Mouse (Mus musculus): ENCODE measurements around the gene Disc1.

Gene Disc1

DNA sequence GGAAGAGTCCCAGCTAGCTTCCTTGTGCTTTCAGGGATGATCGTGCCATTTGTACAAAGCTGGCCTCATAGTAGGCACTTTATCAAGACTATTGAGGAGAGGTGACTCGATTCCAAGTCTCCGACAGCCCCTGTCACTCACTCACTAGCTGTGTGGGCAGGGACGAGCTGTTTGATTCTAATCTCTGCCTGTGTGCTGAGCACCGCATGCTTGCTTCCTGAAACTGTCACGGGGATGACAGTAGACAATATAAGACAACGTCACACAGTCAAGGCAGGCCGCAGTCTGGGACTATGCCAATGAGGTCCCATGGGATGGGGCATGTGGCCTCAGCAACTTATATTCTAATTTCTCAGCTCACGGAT, 13.6 kb downstream of the Disc1 start:
- DNase-seq = peak; percentile 59

- no peak for DNase-seq
Observed at GRCm38 (mm10) chr8:125068146-125068905, 14.3 kb downstream of the Disc1 start.

DNA sequence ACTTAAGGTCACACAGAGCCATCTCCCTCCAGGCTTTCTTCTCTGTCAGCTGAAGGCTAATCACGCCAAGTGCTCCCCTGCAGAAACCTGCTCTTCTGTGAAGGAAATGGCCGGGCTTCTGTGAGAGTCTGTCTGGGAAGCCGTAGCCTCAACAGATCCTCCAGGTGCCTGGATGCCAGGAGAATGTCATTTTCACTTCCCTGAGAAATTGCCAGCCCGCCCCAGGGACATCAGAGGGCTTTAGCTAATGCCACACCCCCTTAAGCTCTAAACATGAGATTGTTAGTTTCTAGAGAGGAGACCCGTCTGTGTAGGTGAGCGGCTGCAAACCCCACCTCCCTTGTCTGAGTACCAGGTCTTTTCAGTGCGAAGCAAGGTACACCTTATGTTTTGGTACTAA, 15.3 kb downstream of the Disc1 start:
- DNase-seq = no peak

DNA sequence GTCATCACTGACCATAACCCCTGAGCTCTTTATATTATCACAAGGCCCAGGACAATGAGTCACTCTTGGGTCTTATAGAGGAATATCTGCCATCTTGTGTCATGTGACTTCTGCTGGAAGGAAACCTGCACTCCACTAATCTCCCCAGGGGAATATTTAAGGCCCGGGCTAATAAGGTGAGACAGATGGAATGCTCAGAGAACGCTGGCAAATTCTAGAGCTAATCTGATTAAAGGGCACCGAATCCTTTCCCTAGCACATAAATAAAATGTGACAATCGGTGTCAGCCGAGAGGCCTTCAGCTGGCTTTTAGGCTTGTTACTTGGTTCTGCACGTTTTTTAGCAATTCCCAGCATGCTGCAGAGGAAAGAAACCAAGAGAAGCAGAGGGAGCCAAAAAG, 15.7 kb downstream of the Disc1 start:
- no peak for DNase-seq

GRCm38 (mm10) chr8:125074141-125074540, 20.1 kb downstream of the Disc1 start:
- no peak for DNase-seq

DNA sequence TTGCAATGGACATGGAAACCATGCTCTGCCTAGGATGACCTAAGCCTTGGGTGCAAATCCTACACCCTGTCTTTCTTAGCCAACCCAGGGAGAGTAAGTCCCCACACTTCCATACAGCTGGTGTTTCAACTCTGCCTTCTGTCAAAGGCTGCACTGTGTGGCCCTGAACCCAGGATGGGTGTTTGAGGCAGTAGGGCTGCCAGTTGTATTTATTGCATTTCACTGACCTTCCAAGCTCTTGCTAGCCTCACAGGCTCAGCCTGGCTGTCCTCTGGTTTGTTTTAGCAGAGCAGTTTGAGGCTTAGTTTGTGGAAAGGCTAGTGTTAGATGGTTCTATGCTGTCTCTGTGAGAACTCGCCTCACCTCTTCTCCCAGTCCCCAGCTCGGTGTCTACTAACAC, 20.6 kb downstream of the Disc1 start:
- no peak for DNase-seq

GRCm38 (mm10) chr8:125075389-125075788, 21.4 kb downstream of the Disc1 start:
- no peak for DNase-seq

DNA sequence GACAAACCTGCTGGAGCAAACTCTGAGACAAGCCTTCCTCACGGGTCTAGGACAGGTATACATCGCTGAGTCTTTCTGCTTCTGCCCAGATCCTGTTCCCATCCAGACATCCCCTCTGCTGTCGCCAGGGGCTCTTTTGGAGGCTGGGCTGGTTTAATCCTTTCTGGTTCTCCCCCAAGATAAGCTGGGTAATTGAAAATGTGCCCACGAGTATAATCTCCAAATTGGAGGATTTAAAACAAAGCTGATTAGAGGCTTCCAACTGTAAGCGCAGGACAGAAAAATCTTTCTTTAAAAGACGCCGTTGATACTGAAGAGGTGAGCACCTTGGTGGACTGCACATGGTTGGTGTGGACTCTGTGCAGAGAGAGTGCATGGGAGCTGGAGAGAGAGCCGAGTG, 23.3 kb downstream of the Disc1 start:
- DNase-seq = no peak

DNA sequence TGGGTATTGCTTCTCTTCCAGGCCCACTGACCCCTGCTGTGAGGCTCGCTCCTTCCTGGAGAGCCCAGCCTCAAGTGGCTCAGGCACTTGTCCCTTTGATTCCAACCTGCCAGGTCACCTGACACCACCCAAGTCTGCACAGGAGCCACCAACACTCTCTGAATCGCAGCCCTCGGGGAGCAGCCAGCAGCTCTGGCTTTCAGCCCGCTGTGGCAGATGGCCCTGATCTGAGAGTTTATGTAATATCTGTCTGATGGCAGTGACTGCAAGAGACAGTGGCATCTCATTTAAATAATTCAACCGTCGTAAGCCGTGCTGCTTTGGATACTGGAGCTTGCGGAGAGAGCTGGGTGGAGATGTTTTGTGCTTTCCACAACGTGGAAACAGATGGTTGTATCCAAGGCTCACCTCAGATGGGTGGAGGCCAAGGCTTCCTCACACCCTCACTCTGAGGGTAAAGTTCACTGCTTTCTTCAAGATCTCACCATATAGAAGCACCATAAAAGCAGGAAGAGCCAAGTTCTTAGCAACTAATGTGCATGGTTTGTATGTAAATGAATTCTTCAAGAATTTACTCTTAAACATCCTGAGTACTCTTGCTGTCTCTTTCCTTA, 24.9 kb downstream of the Disc1 start:
- DNase-seq = no peak

DNA sequence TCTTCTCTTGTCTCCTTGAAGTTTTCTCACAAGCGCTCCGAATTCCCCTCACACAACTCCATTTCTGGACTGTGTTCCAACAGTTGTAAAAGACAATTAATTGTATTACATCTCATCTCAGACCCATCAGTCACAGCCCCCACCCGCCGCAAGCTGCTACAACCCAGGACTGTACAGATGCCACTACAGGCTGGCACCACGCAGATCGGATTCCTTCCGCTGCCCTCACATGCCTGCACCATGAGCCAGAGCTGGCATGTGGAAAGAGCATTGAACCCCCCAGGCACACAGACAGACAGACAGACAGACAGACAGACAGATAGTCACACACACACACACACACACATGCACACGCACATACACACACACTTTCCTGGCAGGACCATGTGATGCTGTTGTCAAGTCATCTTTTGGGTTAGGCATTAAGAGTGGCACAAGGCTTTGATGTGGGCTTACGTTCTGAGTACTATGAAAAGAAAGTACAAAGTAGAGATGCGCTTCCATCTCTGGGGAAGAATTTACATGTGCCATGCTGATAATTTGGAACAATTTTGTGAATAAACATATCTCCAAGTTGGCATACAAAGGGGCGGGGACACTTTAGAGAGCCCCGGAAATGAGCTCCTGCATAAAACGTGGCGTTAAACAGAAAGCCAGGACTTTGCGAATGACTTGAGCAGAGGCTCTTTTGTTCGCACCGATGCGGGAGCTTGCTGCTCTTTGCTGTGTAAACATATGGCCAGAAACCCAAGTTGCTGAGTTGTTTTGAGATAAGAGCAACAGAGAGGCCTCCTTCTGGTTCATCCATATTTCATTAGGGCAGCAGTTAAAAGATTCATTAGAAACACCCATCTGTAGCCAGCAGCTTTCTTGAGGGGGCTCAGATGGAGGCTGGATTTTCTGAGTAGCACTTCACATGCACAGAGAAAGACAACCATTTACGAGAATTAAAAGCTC, 26.7 kb downstream of the Disc1 start:
- DNase-seq = no peak

DNA sequence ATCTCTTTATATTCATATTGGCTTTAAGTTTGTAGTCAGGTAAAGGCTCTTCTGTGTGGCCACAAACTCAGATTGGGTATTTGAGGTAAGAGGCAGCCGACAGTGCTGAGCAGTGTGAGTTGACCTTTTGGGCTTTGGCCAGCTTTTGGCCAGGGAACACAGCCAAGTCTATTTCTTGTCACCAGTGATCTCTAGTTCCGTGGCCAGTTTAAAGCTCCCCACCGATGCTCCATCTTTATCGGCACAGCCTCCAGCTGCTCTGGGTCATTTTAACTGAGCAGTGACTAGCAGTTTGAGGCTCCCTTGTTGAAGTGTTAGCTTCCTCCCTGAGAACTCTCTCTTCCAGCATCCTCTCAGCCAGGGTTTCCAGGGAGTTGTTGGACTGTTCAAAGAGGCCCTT, 29.8 kb downstream of the Disc1 start:
- DNase-seq = no peak

DNA sequence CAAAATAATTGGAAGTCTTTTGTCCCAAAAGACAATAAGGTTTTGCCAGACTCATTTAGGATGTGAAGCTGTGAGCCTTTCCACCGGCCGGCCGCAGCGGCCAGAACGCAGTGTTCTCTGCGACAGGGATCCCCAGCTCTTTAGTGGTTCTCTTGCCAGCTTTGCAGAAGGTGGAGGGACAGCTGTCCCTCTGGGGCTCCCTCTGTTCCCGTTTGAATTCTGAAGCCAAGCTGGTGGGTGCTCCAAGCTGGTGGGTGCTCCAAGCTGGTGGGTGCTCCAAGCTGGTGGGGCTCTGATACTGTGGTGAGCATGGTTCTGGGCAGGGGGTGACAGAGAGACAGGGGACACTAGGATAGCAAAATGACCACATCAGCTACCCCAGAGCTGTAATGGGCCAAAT, 30.5 kb downstream of the Disc1 start:
- no peak for DNase-seq

DNA sequence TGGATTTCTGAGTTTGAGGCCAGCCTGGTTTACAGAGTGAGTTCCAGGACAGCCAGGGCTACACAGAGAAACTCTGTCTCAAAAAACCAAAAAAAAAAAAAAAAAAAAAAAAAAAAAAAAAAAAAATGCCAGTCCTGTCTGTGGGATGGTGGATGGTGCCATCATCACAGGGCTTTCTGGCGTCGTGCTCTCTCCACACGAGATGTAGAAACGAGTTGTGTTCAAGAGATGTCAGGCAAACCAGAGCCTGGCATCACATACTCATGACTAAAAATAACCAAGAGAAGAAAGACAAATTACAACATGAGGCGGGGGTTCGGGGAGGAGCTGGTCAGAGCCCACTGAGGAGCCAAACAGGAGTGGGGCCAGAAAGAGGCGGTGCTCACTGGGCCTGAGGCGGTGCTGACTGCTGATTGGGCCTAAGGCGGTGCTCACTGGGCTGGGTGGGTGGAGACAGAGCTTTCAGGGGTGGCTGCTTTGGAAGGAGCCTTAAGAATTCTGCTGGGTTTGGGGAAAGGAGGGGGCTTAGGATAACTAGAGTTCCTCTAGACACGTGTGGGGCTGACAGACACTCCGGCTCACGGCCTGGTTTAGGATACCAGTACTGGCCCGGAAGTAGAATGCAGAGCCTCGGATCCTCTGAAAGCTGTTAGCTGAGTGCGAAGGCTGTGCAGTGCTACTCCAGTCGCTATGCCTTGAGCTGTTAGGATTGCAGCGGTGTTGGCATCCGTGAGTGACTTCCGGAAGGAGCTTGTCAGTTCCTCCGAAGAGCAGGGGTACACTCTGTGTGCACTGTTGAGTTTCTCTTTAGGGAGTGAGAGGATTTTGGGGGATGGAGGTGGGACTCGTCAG, 37.1 kb downstream of the Disc1 start:
- no peak for DNase-seq

DNA sequence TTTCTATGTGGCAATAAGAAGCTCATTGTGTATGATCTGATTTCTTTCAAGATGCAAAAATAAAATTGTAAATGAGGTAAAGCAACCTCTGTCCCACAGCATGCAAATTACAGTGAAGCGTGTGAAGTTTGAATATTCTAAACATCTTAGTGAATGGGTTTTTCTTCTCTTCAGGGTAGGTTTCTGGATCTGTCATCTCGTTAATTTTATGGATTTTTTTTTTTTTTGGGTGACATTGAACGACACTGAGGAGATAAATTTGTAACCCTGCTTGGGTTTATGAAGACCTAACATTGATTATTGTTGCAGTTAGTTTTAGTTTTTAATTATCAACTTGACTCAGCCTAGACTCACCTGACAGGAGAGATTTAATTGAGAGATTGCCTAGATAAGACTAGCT, 43.1 kb downstream of the Disc1 start:
- DNase-seq = no peak

GRCm38 (mm10) chr8:125098050-125098449, 44.1 kb downstream of the Disc1 start:
- DNase-seq = no peak

GRCm38 (mm10) chr8:125102303-125102702, 48.3 kb downstream of the Disc1 start:
- no peak for DNase-seq

DNA sequence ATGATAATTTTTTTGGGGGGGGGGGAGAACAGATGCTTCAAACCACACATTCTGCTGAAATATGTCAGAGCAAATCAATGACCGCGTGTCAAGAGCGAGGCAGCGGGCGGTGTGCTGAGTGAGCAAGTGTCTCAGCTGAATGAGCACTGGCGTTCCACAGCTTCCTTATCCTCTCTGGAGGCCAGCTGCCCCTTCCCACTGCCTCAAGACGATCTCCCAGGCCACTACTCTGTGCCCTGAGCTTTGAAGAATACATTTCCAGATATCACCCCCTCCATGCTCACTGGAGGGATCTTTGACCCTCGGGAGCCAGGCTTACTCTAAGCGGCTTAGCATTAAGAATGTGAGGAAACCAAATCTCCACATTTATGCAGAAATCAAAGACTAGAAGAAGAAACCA, 59.2 kb downstream of the Disc1 start:
- DNase-seq = no peak

- DNase-seq = no peak
Observed at GRCm38 (mm10) chr8:125113831-125114230, 59.8 kb downstream of the Disc1 start.

DNA sequence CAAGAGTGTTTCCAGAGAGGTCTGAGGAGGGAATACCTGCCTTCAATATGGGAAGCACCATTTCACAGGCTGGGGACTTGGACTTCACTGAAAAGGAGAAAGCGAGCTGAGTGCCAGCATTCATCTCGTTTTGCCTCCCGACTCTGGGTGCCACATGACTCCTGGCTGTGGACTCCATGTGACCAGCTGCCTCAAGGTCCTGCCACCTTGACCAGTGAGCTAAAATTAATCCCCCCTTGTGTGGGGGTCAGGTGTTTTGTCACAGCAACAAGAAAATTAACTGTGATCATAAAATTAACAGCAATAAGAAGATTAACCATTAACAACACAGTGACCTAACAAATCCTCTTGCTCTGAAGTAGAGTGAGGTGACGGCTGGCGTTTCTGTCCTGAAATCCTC, 61.3 kb downstream of the Disc1 start:
- no peak for DNase-seq

- DNase-seq = peak; percentile 53
Observed at GRCm38 (mm10) chr8:125116616-125117015, 62.6 kb downstream of the Disc1 start.

- no peak for DNase-seq
Observed at GRCm38 (mm10) chr8:125126482-125126881, 72.5 kb downstream of the Disc1 start.

GRCm38 (mm10) chr8:125127621-125128020, 73.6 kb downstream of the Disc1 start:
- DNase-seq = no peak

- peak; percentile 38 for DNase-seq
Observed at GRCm38 (mm10) chr8:125128305-125128704, 74.3 kb downstream of the Disc1 start.

Measured in thymus, postnatal 14 days (tissue).